Mouse (Mus musculus): Measurements from ENCODE around the gene Ampd2. TPM values are rescaled to one million over a fixed set of nuclear protein-coding genes. Genes with fewer than 3 reads are reported as not detected.
A peak's percentile ranks its signal among the peaks of the same experiment; 100 is the strongest.

The Ampd2 gene
- polyA plus RNA-seq, 1 experiment from 2014 or later = 41.6 TPM

- peak overlapping the region; percentile 83 for H3K9ac ChIP-seq
- 0% methylated on average over 14 of the region's 14 CpGs for WGBS
- H3K36me3 ChIP-seq = peaks cover 7% of the 10 kb centered on the region
- H3K4me1 ChIP-seq (replicated peaks) = peaks cover 67% of the 10 kb centered on the region
- H3K4me2 ChIP-seq = peak overlapping the region; percentile 98
- no peaks in the 10 kb centered on the region for H3K27me3 ChIP-seq (replicated peaks)
- peak overlapping the region; percentile 90 for H3K27ac ChIP-seq (ENCODE audit: poor library complexity, severe bottlenecking)
- ATAC-seq (ENCODE audit: insufficient number of reproducible peaks, low FRiP score) = peak; percentile 87
- H3K4me3 ChIP-seq = peak overlapping the region; percentile 77
- no peaks in the 10 kb centered on the region for H3K9me3 ChIP-seq (replicated peaks)
Measured at GRCm38 (mm10) chr3:108085281-108085720, 1.1 kb downstream of the Ampd2 start.

- peak; percentile 2; the same call in 1 of the 2 replicates for ATAC-seq (ENCODE audit: insufficient number of reproducible peaks, low FRiP score)
- H3K4me3 ChIP-seq = peak overlapping the region; percentile 77
- no peaks in the 10 kb centered on the region for H3K9me3 ChIP-seq (replicated peaks)
- peak overlapping the region; percentile 90; the same call in 1 of the 2 replicates for H3K27ac ChIP-seq (ENCODE audit: poor library complexity, severe bottlenecking)
- WGBS = 13% methylated on average over 13 of the region's 13 CpGs
- no peaks in the 10 kb centered on the region for H3K27me3 ChIP-seq (replicated peaks)
- peak overlapping the region; percentile 98 for H3K4me2 ChIP-seq
- H3K36me3 ChIP-seq = peaks cover 12% of the 10 kb centered on the region
- peak overlapping the region; percentile 83 for H3K9ac ChIP-seq
- H3K4me1 ChIP-seq (replicated peaks) = peaks cover 63% of the 10 kb centered on the region
Measured at GRCm38 (mm10) chr3:108084767-108085270, 1.6 kb downstream of the Ampd2 start.

DNA sequence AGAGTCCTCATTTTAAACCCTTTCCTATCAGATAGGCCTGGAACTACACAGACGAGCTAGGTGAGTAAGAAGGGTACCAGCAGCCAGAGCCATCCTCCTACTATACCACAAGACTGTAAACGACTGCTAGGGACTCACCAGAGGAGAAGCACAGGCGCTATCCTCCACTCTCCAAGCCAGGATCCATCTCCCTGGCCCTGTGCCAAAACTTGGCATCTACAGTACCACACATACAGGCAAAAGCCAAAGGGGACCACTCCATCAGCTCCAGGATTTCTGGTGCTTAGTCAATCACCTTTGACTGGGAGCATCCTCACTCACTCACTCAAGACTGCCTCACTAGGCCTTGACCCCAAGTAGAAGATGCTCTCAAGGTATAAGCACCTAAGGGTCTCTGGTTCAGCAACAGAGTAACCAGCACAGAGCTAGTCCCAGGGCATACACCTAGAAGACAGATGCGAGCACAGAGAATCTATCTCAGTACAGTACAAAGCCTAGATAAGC lies 2.5 kb downstream of the Ampd2 start:
- Histone ChIP-seq H3K4me3 (peak overlapping the region; percentile 77), H3K27ac (ENCODE audit: poor library complexity, severe bottlenecking) (no peak overlapping the region), H3K27me3 (replicated peaks) (no peaks in the 10 kb centered on the region), H3K4me2 (peak overlapping the region; percentile 98), H3K36me3 (peaks cover 20% of the 10 kb centered on the region), H3K9ac (no peak overlapping the region), H3K4me1 (replicated peaks) (peaks cover 62% of the 10 kb centered on the region), H3K9me3 (replicated peaks) (no peaks in the 10 kb centered on the region)
- 53% methylated on average over 4 of the region's 4 CpGs for WGBS
- ATAC-seq (ENCODE audit: insufficient number of reproducible peaks, low FRiP score) = no peak

DNA sequence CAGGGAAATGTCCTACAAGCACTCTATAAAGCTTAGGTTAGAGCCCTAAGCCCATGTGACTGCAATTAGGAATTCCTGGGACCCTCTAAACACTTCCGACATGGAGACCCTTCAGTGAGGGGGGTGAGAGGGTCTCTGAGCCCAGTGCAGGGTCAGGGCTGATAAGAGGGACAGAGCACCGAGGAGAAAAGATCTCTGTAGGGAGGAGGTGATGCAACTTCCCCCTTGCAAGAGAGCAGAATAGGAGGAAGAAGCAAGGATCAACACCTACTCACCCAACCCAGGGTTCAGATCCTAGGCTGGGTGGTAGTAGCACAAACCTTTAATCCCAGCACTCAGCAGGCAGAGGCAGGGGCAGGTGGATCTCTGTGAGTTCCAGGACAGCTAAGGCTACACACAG lies 3.3 kb downstream of the Ampd2 start:
- no peak for ATAC-seq (ENCODE audit: insufficient number of reproducible peaks, low FRiP score)
- H3K27me3 ChIP-seq (replicated peaks) = no peaks in the 10 kb centered on the region
- H3K9ac ChIP-seq = peak overlapping the region; percentile 42
- no peak overlapping the region for H3K27ac ChIP-seq (ENCODE audit: poor library complexity, severe bottlenecking)
- H3K4me3 ChIP-seq = no peak overlapping the region
- peak overlapping the region; percentile 98 for H3K4me2 ChIP-seq
- peaks cover 57% of the 10 kb centered on the region for H3K4me1 ChIP-seq (replicated peaks)
- 16% methylated on average over 2 of the region's 2 CpGs for WGBS
- H3K9me3 ChIP-seq (replicated peaks) = no peaks in the 10 kb centered on the region
- H3K36me3 ChIP-seq = peaks cover 27% of the 10 kb centered on the region

DNA sequence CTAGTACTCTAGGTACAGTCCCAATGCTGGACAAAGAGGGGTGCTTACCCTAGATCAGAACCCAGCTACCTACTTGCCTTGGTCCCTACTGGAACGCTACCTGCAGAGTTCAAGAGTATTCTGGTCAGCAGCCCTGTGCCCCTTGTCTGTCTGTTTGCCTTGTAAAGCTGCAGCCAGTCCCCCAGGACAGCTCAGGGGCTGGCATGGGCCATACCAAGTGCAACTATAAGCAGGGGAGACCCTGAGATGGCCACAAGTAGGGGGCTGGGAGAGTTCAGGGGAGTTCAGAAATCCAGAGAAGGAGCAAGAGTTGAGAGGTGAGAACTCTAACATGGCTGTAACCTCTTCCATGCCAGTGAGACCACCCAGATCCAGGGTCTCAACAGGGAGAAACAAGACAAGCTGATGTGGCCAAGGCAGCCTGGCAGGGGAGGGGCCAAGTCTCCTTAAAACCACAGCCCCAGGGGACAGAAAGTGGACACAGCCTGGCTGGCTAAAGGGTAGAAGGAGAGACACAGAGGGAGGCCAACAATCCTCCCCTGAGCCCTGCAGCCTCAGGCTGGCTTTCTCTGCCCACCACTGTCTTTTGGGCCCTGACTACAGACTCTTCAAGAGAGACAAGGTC lies 4.1 kb downstream of the Ampd2 start:
- peak overlapping the region; percentile 42 for H3K9ac ChIP-seq
- H3K36me3 ChIP-seq = peaks cover 33% of the 10 kb centered on the region
- peaks cover 56% of the 10 kb centered on the region for H3K4me1 ChIP-seq (replicated peaks)
- peak overlapping the region; percentile 22; the same call in 1 of the 2 replicates for H3K27ac ChIP-seq (ENCODE audit: poor library complexity, severe bottlenecking)
- no peaks in the 10 kb centered on the region for H3K27me3 ChIP-seq (replicated peaks)
- no peak for ATAC-seq (ENCODE audit: insufficient number of reproducible peaks, low FRiP score)
- H3K9me3 ChIP-seq (replicated peaks) = no peaks in the 10 kb centered on the region
- 0 out of 2 replicates have a peak overlapping the region, but pooled peaks have one; percentile 4 for H3K4me3 ChIP-seq
- H3K4me2 ChIP-seq = peak overlapping the region; percentile 98
- 61% methylated on average over 1 of the region's 1 CpGs for WGBS

DNA sequence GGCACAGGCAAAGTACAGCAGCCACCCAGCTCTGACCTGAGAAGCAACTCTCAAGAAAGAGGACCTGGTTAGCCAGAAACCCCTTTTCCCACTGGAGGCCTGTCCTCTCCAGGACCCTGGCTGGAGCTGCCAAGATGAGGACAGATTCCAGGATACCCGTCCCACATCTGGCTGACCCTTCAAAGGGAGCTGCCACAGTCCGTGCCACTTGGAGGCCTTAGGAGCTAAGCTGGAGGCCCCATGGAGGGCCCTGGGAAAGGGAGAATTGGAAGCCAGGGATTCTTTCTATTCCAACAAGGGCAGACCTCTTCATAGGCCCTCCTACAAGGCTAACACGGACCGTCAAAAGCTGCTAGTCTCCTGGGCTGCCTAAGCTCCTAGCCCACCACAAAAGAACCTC lies 4.8 kb downstream of the Ampd2 start:
- Histone ChIP-seq H3K9me3 (replicated peaks) (no peaks in the 10 kb centered on the region), H3K27ac (ENCODE audit: poor library complexity, severe bottlenecking) (peak overlapping the region; percentile 7; the same call in 1 of the 2 replicates), H3K27me3 (replicated peaks) (no peaks in the 10 kb centered on the region), H3K36me3 (peaks cover 40% of the 10 kb centered on the region), H3K4me1 (replicated peaks) (peaks cover 49% of the 10 kb centered on the region), H3K4me2 (peak overlapping the region; percentile 98), H3K4me3 (0 out of 2 replicates have a peak overlapping the region, but pooled peaks have one; percentile 4), H3K9ac (peak overlapping the region; percentile 42; the same call in 1 of the 2 replicates)
- 45% methylated on average over 4 of the region's 4 CpGs for WGBS
- no peak for ATAC-seq (ENCODE audit: insufficient number of reproducible peaks, low FRiP score)

DNA sequence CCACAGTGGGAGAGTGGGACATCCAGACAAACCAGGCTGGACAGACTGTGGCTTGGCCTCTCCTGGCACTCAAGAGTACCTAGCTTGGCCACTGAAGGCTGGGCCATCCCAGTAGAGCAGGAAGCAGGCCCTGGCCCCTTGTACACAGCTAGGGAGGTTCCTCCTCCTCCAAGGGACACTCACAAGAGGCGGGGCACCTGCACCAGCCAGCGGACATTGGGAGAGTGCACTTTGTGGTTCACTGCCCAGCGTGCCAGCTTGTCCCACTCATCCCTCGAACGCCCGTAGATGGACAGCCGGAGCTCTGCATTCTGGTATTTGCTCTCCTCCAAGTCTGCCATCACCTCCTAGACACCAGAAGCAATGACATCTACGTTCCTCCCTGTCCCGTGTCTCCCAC lies 9.6 kb downstream of the Ampd2 start:
- ATAC-seq (ENCODE audit: insufficient number of reproducible peaks, low FRiP score) = no peak
- H3K4me2 ChIP-seq = no peak overlapping the region
- H3K4me1 ChIP-seq (replicated peaks) = peaks cover 16% of the 10 kb centered on the region
- H3K9me3 ChIP-seq (replicated peaks) = no peaks in the 10 kb centered on the region
- no peak overlapping the region for H3K4me3 ChIP-seq
- 95% methylated on average over 9 of the region's 9 CpGs for WGBS
- H3K27ac ChIP-seq (ENCODE audit: poor library complexity, severe bottlenecking) = no peak overlapping the region
- no peak overlapping the region for H3K9ac ChIP-seq
- peaks cover 71% of the 10 kb centered on the region for H3K36me3 ChIP-seq
- no peaks in the 10 kb centered on the region for H3K27me3 ChIP-seq (replicated peaks)

- peaks cover 18% of the 10 kb centered on the region for H3K4me1 ChIP-seq (replicated peaks)
- H3K4me2 ChIP-seq = no peak overlapping the region
- no peak overlapping the region for H3K27ac ChIP-seq (ENCODE audit: poor library complexity, severe bottlenecking)
- no peak overlapping the region for H3K9ac ChIP-seq
- peaks cover 48% of the 10 kb centered on the region for H3K36me3 ChIP-seq
- WGBS = 79% methylated on average over 10 of the region's 10 CpGs
- no peak for ATAC-seq (ENCODE audit: insufficient number of reproducible peaks, low FRiP score)
- H3K9me3 ChIP-seq (replicated peaks) = no peaks in the 10 kb centered on the region
- H3K4me3 ChIP-seq = no peak overlapping the region
- H3K27me3 ChIP-seq (replicated peaks) = no peaks in the 10 kb centered on the region
Measured at GRCm38 (mm10) chr3:108072983-108073569, 13.4 kb downstream of the Ampd2 start.

- no peak overlapping the region for H3K27ac ChIP-seq (ENCODE audit: poor library complexity, severe bottlenecking)
- H3K9ac ChIP-seq = no peak overlapping the region
- H3K4me3 ChIP-seq = no peak overlapping the region
- H3K27me3 ChIP-seq (replicated peaks) = no peaks in the 10 kb centered on the region
- H3K36me3 ChIP-seq = peaks cover 24% of the 10 kb centered on the region
- no peak overlapping the region for H3K4me2 ChIP-seq
- H3K9me3 ChIP-seq (replicated peaks) = no peaks in the 10 kb centered on the region
- peaks cover 18% of the 10 kb centered on the region for H3K4me1 ChIP-seq (replicated peaks)
- ATAC-seq (ENCODE audit: insufficient number of reproducible peaks, low FRiP score) = no peak
- WGBS = 61% methylated on average over 10 of the region's 10 CpGs
Measured at GRCm38 (mm10) chr3:108070295-108071293, 15.9 kb downstream of the Ampd2 start.

GRCm38 (mm10) chr3:108069231-108069870 lies 17.1 kb downstream of the Ampd2 start:
- Histone ChIP-seq H3K9me3 (replicated peaks) (no peaks in the 10 kb centered on the region), H3K27me3 (replicated peaks) (no peaks in the 10 kb centered on the region), H3K4me3 (no peak overlapping the region), H3K4me2 (peak overlapping the region; percentile 42), H3K27ac (ENCODE audit: poor library complexity, severe bottlenecking) (no peak overlapping the region), H3K9ac (peak overlapping the region; percentile 39; the same call in 1 of the 2 replicates), H3K4me1 (replicated peaks) (peaks cover 18% of the 10 kb centered on the region), H3K36me3 (peaks cover 11% of the 10 kb centered on the region)
- ATAC-seq (ENCODE audit: insufficient number of reproducible peaks, low FRiP score) = peak; percentile 40; the same call in 1 of the 2 replicates
- WGBS = 45% methylated on average over 13 of the region's 13 CpGs

All from heart, embryonic 12.5 days (tissue).